Mouse (Mus musculus) intestine, embryonic 15.5 days (tissue): Measurements from ENCODE around the gene Pih1d2. TPM values are rescaled to one million over a fixed set of nuclear protein-coding genes. Genes with fewer than 3 reads are reported as not detected.

Experiments
- polyA plus RNA-seq: library from polyadenylated mRNA; unstranded; fragments of >200 nt; fragmentation: Nextera tagmentation; extraction: Ambion mirVana; gene quantifications from 2 replicates; pipeline ENCODE4 v1.2.1, GENCODE M21; 2015

Gene Pih1d2
- polyA plus RNA-seq, 1 experiment from 2014 or later: 2.1 TPM

Other genes with a start within 250 kb of the Pih1d2 start
- 1.7 and 2.0 TPM in 2 replicates for gene Plet1, start 122.8 kb upstream of the Pih1d2 start, polyA plus RNA-seq
- 93.9 and 94.1 TPM in 2 replicates for gene Pts, start 88.6 kb upstream of the Pih1d2 start, polyA plus RNA-seq
- gene Il18, start 62.5 kb upstream of the Pih1d2 start, polyA plus RNA-seq: 17.6 and 18.8 TPM in 2 replicates
- gene Bco2, start 62.1 kb upstream of the Pih1d2 start, polyA plus RNA-seq: 3.4 and 4.4 TPM in 2 replicates
- 0.16 and 0.19 TPM in 2 replicates for gene Tex12, start 56.0 kb upstream of the Pih1d2 start, polyA plus RNA-seq
- gene Sdhd, start 13.5 kb upstream of the Pih1d2 start, polyA plus RNA-seq: 544 and 560 TPM in 2 replicates
- gene Timm8b, start 13.4 kb upstream of the Pih1d2 start, polyA plus RNA-seq: 314 TPM in 2 replicates
- gene Nkapd1, start 143 bp downstream of the Pih1d2 start, polyA plus RNA-seq: 17.5 and 20.4 TPM in 2 replicates
- gene Dlat, start 42.5 kb downstream of the Pih1d2 start, polyA plus RNA-seq: 58.7 and 63.5 TPM in 2 replicates
- gene Dixdc1, start 122.2 kb downstream of the Pih1d2 start, polyA plus RNA-seq: 6.1 and 6.8 TPM in 2 replicates
- 15.9 and 18.7 TPM in 2 replicates for gene 2310030G06Rik, start 129.2 kb downstream of the Pih1d2 start, polyA plus RNA-seq
- gene Cryab, start 134.0 kb downstream of the Pih1d2 start, polyA plus RNA-seq: 51.7 and 62.6 TPM in 2 replicates
- 5.3 and 5.4 TPM in 2 replicates for gene Hspb2, start 135.0 kb downstream of the Pih1d2 start, polyA plus RNA-seq
- 11.0 and 11.6 TPM in 2 replicates for gene Fdxacb1, start 150.9 kb downstream of the Pih1d2 start, polyA plus RNA-seq
- gene Alg9, start 157.7 kb downstream of the Pih1d2 start, polyA plus RNA-seq: 40.8 and 42.8 TPM in 2 replicates
- gene 1110032A03Rik, start 158.2 kb downstream of the Pih1d2 start, polyA plus RNA-seq: 26.1 and 30.6 TPM in 2 replicates
- 62.8 and 65.7 TPM in 2 replicates for gene Ppp2r1b, start 228.0 kb downstream of the Pih1d2 start, polyA plus RNA-seq